30 mouse cellular contexts compared by ENCODE assay signal in genomic region chr13:92217216-92217615, GRCm38 (mm10).
A peak's percentile ranks its signal among the peaks of the same experiment; 100 is the strongest.
DNase-seq lines count a peak whose midpoint lies in the region; ATAC-seq and TF ChIP-seq lines count a peak whose summit lies in the region.
"Had no signal": no experiment of that assay in that cellular context is flagged by ENCODE, and none has a peak within 500 bp of the region (broad histone marks: within the 10 kb centered on the region; RNA-seq: fewer than 3 reads in every experiment).

No protein-coding gene starts in this region.

- peak; percentile 95 for ATAC-seq in forebrain, postnatal 0 days
- ATAC-seq in forebrain, embryonic 12.5 days (ENCODE audit: low FRiP score), result no peak
- no peak for ATAC-seq in megakaryocyte-erythroid progenitor cell, adult 5-6 weeks (replicated peaks; ENCODE audit: low FRiP score, low TSS enrichment, poor library complexity, severe bottlenecking)
- ATAC-seq: activated CD4-positive, CD25-positive, alpha-beta regulatory T cell, adult 4 months; intestine, postnatal 0 days; liver, embryonic 12.5 days; liver, postnatal 0 days had no signal

- no peak overlapping the region for H3K4me3 ChIP-seq in forebrain, postnatal 0 days (ENCODE audit: low read depth, low read length)
- H3K4me3 ChIP-seq in forebrain, embryonic 12.5 days (replicated peaks), result no peak overlapping the region
- H3K4me3 ChIP-seq: erythroblast, embryonic 14.5 days; heart, embryonic 10.5 days; liver, embryonic 12.5 days had no signal

- no peaks in the 10 kb centered on the region for H3K9me3 ChIP-seq in forebrain, postnatal 0 days (ENCODE audit: low read length)
- no peaks in the 10 kb centered on the region for H3K9me3 ChIP-seq in forebrain, embryonic 12.5 days
- H3K9me3 ChIP-seq: heart, embryonic 10.5 days; liver, embryonic 12.5 days had no signal

- H3K27ac ChIP-seq in forebrain, postnatal 0 days (ENCODE audit: low read depth, low read length), result no peak overlapping the region
- no peak overlapping the region for H3K27ac ChIP-seq in forebrain, embryonic 12.5 days
- H3K27ac ChIP-seq: hindbrain, embryonic 14.5 days; liver, embryonic 12.5 days; stomach, postnatal 0 days had no signal

- H3K27me3 ChIP-seq in forebrain, postnatal 0 days (ENCODE audit: insufficient read depth, low read length), result no peaks in the 10 kb centered on the region
- H3K27me3 ChIP-seq in forebrain, embryonic 12.5 days, result no peaks in the 10 kb centered on the region
- H3K27me3 ChIP-seq: CH12.LX; liver, embryonic 12.5 days had no signal

- peaks cover 8% of the 10 kb centered on the region; the same call in 1 of the 2 replicates for H3K36me3 ChIP-seq in forebrain, postnatal 0 days (ENCODE audit: insufficient read depth)
- peaks cover 36% of the 10 kb centered on the region for H3K36me3 ChIP-seq in forebrain, embryonic 12.5 days (replicated peaks)

- H3K4me1 ChIP-seq in forebrain, postnatal 0 days (ENCODE audit: insufficient read depth), result no peaks in the 10 kb centered on the region
- no peaks in the 10 kb centered on the region for H3K4me1 ChIP-seq in forebrain, embryonic 12.5 days
- H3K4me1 ChIP-seq: liver, embryonic 12.5 days had no signal

- H3K4me2 ChIP-seq in forebrain, postnatal 0 days (ENCODE audit: low read depth), result no peak overlapping the region
- no peak overlapping the region for H3K4me2 ChIP-seq in forebrain, embryonic 12.5 days
- H3K4me2 ChIP-seq: hindbrain, embryonic 14.5 days; liver, embryonic 12.5 days had no signal

- intact Hi-C loops in left cerebral cortex, postnatal 10 days (cut with DNase I), result no loop called here

- no peak overlapping the region for H3K9ac ChIP-seq in forebrain, postnatal 0 days
- no peak overlapping the region for H3K9ac ChIP-seq in forebrain, embryonic 12.5 days
- H3K9ac ChIP-seq: hindbrain, embryonic 14.5 days; liver, embryonic 12.5 days; liver, postnatal 0 days had no signal

- peak; percentile 14 for DNase-seq in cerebellum, adult 9-10 months
- no peak for DNase-seq in cerebellum, adult 18-20 months
- peak; percentile 78 for DNase-seq in forebrain, postnatal 0 days
- peak; percentile 38 to 49 for DNase-seq in left cerebral cortex, postnatal 10 days (ENCODE audit: extremely low spot score in 1 of 2, low spot score in 2 of 2)
- no peak for DNase-seq in left cerebral cortex, adult 11 months (ENCODE audit: low spot score)
- peak; percentile 60 for DNase-seq in brain, embryonic 18.5 days (ENCODE audit: low read depth, low spot score)
- DNase-seq: adrenal gland, adult 2 months; adrenal gland, postnatal 36 days; cerebellum, adult 11-12 months; gastrocnemius, postnatal 14 days; heart, postnatal 10 days; kidney, adult 9 months; kidney, postnatal 10 days; layer of hippocampus, adult 9-11 months; left cerebral cortex, postnatal 4 days; liver, postnatal 0 days; lung, postnatal 36 days; midbrain, embryonic 14.5 days; thymus, adult 2 months; thymus, postnatal 36 days had no signal

- TF ChIP-seq CTCF in forebrain, postnatal 0 days (IDR thresholded peaks at IDR 0.05; ENCODE audit: low read depth), result no peak

- WGBS in forebrain, postnatal 0 days, result 70% methylated on average over 9 of the region's 9 CpGs
- 93% methylated on average over 9 of the region's 9 CpGs for WGBS in forebrain, embryonic 12.5 days

Comparison
In these comparisons a context has a peak if more than half of its experiments do, and no peak if none do; other contexts are left out.
1. DNase-seq: peak in cerebellum, adult 9-10 months (single experiment), forebrain, postnatal 0 days (single experiment), left cerebral cortex, postnatal 10 days (2 of 2) and brain, embryonic 18.5 days (single experiment); none in cerebellum, adult 18-20 months (0 of 2) and left cerebral cortex, adult 11 months (single experiment).